Mouse (Mus musculus) E14TG2a.4 (cell line): ENCODE data around the gene Mrpl49.

ENCODE experiments used
- H3K27me3 ChIP-seq: 2 replicates; pipeline ENCODE4 v1.6.1; 2014; ENCODE audit warnings: low read length, control low read depth; ENCODE audit not compliant: insufficient read depth
- H3K36me3 ChIP-seq: 2 replicates; pipeline ENCODE4 v1.6.1; 2014; ENCODE audit warnings: low read length, control low read depth; ENCODE audit not compliant: insufficient read depth
- H3K4me1 ChIP-seq: replicated peaks from 2 replicates; pipeline ENCODE4 v1.6.1; 2014; ENCODE audit warnings: low read depth, low read length, control low read depth
- H3K4me3 ChIP-seq: replicated peaks from 2 replicates; pipeline ENCODE4 v1.5.1; 2014; ENCODE audit warnings: mild to moderate bottlenecking, low read length
- H3K9me3 ChIP-seq: 2 replicates; pipeline ENCODE4 v1.6.1; 2014; ENCODE audit warnings: low read length, control low read depth
- CTCF ChIP-seq: conservative IDR thresholded peaks from 2 replicates; pipeline ENCODE4 v1.5.1; 2014; ENCODE audit warnings: low read length
- NANOG ChIP-seq: IDR thresholded peaks from 2 replicates; pipeline ENCODE4 v1.6.1; 2014; ENCODE audit warnings: borderline replicate concordance, low read length, mixed read lengths
- POU5F1 ChIP-seq: IDR thresholded peaks from 2 replicates; pipeline ENCODE4 v1.6.1; 2014; ENCODE audit warnings: low read length, borderline replicate concordance

Gene Mrpl49

DNA sequence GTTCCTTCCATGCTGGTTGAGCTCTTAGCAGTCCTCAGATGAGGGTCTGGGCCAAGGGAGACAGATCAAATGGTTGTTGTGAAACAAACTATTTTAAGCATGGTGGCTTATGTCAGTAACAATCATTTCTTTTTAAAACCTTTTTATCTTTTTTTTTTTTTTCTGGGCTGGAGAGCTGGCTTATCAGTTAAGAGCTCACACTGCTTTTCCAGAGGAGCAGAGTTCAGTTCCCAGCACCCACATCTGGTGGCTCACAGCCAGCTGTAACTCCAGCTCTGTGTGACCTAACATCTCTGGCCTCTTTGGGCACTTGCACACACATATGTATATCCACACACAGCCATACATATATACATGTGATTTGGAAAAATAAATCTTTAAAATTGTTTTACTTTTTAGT lies 19.9 kb downstream of the Mrpl49 start:
- Histone ChIP-seq H3K9me3 (no peaks in the 10 kb centered on the region), H3K27me3 (peaks cover 1% of the 10 kb centered on the region; the same call in 1 of the 2 replicates), H3K4me3 (no peak overlapping the region), H3K4me1 (peaks cover 16% of the 10 kb centered on the region), H3K36me3 (no peaks in the 10 kb centered on the region)
- TF ChIP-seq CTCF = no peak
- TF ChIP-seq NANOG = no peak
- TF ChIP-seq POU5F1 = no peak

GRCm38 (mm10) chr19:6035966-6036585 lies 21.5 kb downstream of the Mrpl49 start:
- TF ChIP-seq CTCF = no peak
- TF ChIP-seq POU5F1 = no peak
- TF ChIP-seq NANOG = no peak
- Histone ChIP-seq H3K4me3 (no peak overlapping the region), H3K9me3 (no peaks in the 10 kb centered on the region), H3K27me3 (peaks cover 3% of the 10 kb centered on the region; the same call in 1 of the 2 replicates), H3K36me3 (no peaks in the 10 kb centered on the region), H3K4me1 (peaks cover 8% of the 10 kb centered on the region)

- H3K4me3 ChIP-seq = peak overlapping the region; percentile 10; the same call in 1 of the 2 replicates
- no peaks in the 10 kb centered on the region for H3K36me3 ChIP-seq
- TF ChIP-seq NANOG = no peak
- no peak for TF ChIP-seq POU5F1
- H3K9me3 ChIP-seq = no peaks in the 10 kb centered on the region
- H3K27me3 ChIP-seq = peaks cover 3% of the 10 kb centered on the region; the same call in 1 of the 2 replicates
- H3K4me1 ChIP-seq = peaks cover 40% of the 10 kb centered on the region
These were observed 26.9 kb downstream of the Mrpl49 start for GRCm38 (mm10) chr19:6030520-6031280.

DNA sequence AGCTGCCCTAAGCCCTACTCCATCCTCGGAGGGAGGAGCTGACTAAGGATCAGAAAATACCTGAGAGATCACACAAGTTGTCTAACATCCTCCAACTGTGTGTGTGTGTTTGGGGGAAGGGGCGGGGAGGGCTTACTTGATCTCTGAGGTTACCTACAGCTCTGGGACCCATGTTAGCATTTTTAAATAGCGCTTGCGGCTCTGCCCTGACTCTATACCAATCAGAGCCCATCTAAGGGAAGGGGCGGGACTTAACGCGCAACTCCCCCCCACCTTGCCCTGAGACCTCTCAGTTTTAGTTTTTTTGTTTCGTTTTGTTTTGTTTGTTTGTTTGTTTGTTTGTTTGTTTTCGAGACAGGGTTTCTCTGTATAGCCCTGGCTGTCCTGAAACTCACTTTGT lies 28.2 kb downstream of the Mrpl49 start:
- no peaks in the 10 kb centered on the region for H3K9me3 ChIP-seq
- no peaks in the 10 kb centered on the region for H3K36me3 ChIP-seq
- H3K4me3 ChIP-seq = peak overlapping the region; percentile 21; the same call in 1 of the 2 replicates
- H3K27me3 ChIP-seq = peaks cover 3% of the 10 kb centered on the region; the same call in 1 of the 2 replicates
- peaks cover 40% of the 10 kb centered on the region for H3K4me1 ChIP-seq
- TF ChIP-seq NANOG (no peak), POU5F1 (no peak), CTCF (no peak)

DNA sequence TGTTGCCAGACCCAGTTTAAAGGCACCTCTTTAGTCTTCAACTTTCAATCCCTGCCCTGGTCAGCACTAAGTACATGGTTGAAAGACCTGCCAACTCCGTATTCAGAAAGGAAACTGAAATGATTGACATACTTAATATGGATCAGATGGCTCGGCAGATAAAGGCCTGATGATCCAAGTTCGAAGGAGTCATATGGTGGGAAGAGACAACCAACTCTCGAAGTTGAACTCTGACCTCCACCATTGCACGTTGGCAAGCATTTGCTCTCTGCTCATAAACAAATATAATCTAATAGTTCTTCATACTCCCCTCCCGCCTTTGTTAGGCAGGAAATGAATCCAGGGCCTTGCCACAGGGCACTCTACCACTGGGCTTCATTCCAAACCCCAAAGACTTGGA lies 28.6 kb downstream of the Mrpl49 start:
- Histone ChIP-seq H3K9me3 (no peaks in the 10 kb centered on the region), H3K36me3 (no peaks in the 10 kb centered on the region), H3K27me3 (peaks cover 3% of the 10 kb centered on the region; the same call in 1 of the 2 replicates), H3K4me3 (peak overlapping the region; percentile 21; the same call in 1 of the 2 replicates), H3K4me1 (peaks cover 44% of the 10 kb centered on the region)
- TF ChIP-seq POU5F1 (no peak), NANOG (no peak), CTCF (no peak)

DNA sequence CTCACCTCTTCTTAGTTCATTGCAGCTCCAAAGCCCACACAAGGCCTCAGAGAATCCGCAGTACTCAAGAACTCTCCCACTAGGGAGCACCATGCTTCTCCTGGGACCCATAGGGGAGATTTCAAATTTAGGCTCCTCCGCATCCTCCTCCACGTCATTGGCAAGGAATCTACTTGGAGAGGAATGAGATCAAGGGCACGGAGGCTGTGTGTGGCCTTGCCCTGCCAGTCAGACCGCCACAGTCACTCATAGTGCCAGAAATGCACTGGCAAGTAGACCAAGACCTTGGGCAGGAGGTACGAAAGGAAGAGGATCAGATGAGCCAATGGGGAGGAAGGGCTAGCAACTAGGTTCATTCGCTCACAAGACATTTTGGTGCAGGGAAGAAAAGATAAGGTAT lies 33.7 kb downstream of the Mrpl49 start:
- Histone ChIP-seq H3K27me3 (no peaks in the 10 kb centered on the region; the same call in 1 of the 2 replicates), H3K9me3 (no peaks in the 10 kb centered on the region), H3K4me3 (peak overlapping the region; percentile 47), H3K4me1 (peaks cover 45% of the 10 kb centered on the region), H3K36me3 (no peaks in the 10 kb centered on the region)
- TF ChIP-seq POU5F1 (no peak), CTCF (no peak), NANOG (no peak)

DNA sequence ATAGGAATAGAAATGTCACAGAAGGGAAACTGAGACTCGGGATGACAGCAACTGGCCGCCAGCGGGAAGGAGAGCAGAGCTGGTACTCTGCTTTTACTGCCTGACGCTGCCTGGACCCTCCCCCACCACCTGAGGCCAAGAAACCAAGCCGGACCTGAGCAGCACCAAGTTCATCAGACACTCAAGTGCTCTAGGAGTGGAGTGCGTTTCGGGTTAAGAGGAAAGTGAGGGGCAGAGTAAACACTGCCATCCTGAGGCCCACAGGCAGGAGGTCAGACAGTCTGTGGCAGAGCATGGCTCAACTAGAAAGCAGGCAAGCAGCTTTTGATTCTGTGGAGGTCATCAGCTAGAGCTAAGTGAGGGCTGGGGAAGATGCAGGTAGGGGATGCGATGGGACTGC lies 34.5 kb downstream of the Mrpl49 start:
- TF ChIP-seq CTCF (no peak), POU5F1 (no peak), NANOG (no peak)
- no peaks in the 10 kb centered on the region for H3K36me3 ChIP-seq
- peak overlapping the region; percentile 47 for H3K4me3 ChIP-seq
- H3K27me3 ChIP-seq = no peaks in the 10 kb centered on the region; the same call in 1 of the 2 replicates
- no peaks in the 10 kb centered on the region for H3K9me3 ChIP-seq
- peaks cover 46% of the 10 kb centered on the region for H3K4me1 ChIP-seq

DNA sequence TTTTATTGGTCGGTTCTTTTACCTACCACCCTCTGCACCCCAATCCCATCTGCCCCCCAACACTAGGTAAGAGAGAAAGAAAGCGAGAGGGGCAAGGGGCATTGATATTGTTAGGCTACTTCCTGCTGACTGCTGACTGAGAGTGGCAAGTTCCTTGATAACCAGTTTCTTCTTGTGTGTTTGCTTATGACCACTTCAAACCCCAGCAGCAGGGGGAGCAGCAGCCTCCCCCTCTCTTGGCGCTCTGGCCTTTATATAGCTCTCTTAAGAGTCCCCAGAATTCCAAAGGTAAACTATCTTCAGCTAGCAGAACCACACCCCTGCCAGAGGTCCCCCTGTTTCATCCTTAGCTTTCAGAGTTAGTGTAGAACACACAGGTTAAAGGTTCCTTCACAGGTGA lies 37.3 kb downstream of the Mrpl49 start:
- H3K27me3 ChIP-seq = peaks cover 7% of the 10 kb centered on the region
- peaks cover 64% of the 10 kb centered on the region for H3K4me1 ChIP-seq
- H3K4me3 ChIP-seq = no peak overlapping the region
- no peak for TF ChIP-seq CTCF
- no peak for TF ChIP-seq NANOG
- no peak for TF ChIP-seq POU5F1
- H3K9me3 ChIP-seq = no peaks in the 10 kb centered on the region
- no peaks in the 10 kb centered on the region for H3K36me3 ChIP-seq
